Mouse (Mus musculus): ENCODE results near the gene Mageb3.
"Not testable (repeated sequence)": the region's sequence is repeated elsewhere in the genome, so short reads cannot be mapped to it uniquely, and the experiment has no call there.

The Mageb3 gene

GRCm38 (mm10) chr2:121955765-121956223 lies at the start of gene Mageb3, which contains the start of gene Ctdspl2:
Gene Mageb3, minus strand, starts transcription at chr2:121956092.
Gene Ctdspl2, plus strand, starts transcription at chr2:121956001.
- peak; percentile 90 to 91 for DNase-seq (ENCODE audit: low spot score in 2 of 2)

- no peak for DNase-seq (ENCODE audit: low spot score in 2 of 2)
Measured at GRCm38 (mm10) chr2:121995738-121996137, 39.8 kb upstream of the Mageb3 start.

DNA sequence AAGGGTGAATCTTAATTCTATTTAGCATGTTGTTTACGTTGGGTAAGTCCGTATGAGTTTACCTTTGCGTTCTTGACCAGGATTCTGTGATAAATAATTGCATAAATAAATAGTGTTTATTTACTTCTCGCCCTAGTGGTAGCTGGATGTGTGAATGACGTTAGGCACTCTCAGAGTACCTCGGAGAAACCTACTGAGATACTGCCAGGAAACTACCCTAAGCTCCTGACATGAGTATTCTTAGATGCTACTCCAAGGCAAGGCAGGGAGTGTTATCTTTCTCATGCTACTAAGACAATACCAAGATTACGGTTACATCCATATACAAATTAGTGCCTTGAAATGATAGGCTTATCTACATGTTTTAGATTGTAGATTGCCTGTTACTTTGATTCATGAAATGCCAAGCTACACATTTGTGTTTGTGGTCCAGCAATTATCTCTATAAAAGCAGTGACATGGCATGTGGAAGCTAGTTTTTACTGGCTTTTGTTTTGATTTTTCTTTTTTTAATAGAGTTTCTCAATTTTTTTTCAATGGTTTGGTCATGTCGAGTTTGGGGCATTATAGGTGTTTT lies 1.4 kb upstream of the Mageb3 start:
- DNase-seq (ENCODE audit: low spot score in 2 of 2) = no peak

DNA sequence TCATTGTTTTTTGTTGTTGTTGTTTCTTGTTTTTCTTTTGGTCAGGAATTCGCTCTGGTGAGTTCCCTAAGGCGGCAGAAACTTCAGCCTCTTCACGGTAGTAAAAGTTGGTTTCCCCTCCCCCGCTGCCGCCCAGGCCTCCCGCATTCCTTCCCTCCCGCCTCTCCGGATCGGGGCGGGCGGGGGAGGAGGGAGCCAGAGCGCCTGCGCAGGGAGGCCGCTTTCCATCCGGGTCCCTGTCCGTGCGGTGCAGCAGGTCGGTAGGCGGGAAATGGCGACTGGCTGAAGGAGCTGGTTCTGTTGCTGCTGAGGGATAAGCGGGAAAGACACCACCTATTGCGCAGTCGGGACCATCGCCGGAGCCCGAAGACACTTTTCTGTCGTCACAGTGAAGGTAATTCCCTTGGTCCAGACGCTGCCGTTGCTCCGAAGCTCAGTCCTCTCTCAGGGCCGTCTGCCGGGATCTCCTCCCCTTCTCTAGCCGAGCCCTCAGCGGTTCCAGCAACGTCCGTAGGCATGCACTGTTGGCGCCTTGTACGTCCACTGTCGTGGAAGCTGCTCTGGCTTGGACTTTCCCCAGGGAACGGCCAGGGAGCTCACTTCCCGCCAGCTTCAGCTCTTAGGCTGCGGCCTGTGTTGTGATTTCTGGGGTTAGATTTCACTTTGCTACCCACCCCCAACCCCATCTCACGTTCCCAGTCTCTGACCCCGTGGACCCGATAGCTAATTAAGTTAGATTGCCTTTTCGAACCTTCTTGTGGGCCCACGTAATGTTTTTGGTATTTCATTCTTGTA lies 529 bp upstream of the Mageb3 start:
- peak; percentile 90 to 91 for DNase-seq (ENCODE audit: low spot score in 2 of 2)

DNA sequence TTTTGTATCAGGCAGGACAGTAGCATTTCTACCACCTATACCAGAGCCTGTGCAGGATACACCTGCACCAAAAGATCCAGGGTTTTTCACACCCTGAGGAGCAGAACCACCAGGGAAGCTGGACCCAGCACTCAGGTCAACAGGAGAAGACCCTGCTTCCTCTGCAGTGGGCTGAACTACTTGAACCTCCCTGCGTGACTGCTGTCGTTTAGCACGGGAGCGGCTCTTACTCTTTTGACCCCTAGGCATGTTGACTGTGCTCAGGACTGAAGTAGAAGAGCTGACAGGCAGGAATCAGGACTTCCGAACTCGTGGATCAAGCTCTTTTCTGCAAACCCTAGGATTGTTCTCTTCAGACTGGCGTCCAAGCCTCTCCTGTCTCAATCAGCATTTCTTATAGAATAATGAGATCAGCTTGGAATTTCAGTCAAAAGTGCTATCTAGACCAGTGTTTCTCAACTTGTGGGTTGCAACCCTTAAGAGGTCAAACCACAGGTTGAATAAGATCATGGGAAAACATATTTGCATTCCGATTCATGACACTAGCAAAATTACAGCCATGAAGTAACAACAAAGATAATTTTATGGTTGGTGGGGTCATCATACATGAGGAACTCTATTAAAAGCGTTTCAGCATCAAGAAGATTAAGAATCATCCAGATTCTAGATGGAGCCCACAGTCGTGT lies 778 bp downstream of the Mageb3 start:
- DNase-seq (ENCODE audit: low spot score in 2 of 2) = no peak

DNA sequence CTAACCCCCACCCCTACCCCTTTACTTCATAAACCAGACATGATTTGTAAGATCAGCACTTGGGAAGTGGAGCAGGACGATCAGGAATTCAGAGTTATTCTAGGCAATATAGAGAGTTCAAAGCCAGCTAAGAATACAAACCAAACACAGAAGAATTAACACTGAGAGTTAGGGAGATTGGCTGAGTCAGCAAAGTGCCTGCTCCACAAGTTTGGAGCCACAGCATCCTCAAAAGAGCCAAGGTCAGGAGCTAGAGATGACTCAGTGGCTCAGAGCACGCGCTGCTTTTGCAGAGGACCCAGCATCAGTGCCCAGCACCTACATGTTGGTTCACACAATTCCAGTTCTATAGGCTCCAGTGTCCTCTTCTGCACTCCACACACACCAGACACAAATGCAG lies 12.5 kb downstream of the Mageb3 start:
- no peak for DNase-seq (ENCODE audit: low spot score in 2 of 2)

GRCm38 (mm10) chr2:121937624-121938023 lies 18.3 kb downstream of the Mageb3 start:
- not testable (repeated sequence) for DNase-seq (ENCODE audit: low spot score in 2 of 2)

- no peak for DNase-seq (ENCODE audit: low spot score in 2 of 2)
Measured at GRCm38 (mm10) chr2:121916047-121916970, 39.6 kb downstream of the Mageb3 start.

DNA sequence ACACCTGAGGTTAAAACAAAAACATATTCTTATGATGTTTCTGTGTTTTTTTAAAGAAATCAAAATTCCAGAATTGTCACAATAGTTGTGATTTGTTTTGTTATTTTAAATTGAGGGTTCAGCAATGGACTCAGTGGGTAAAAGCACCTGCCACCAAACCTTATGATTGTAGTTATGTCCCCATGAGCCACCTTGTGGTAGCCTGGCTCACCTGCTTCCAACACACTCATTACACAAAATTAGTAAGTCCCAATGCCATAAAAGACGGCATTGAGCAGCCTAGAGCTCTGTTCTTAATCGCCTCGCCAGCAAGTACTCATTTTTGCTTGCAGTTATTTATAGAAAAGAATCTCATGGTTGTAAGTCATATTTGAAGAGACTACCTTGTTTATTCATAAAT lies 45.9 kb downstream of the Mageb3 start:
- no peak for DNase-seq (ENCODE audit: low spot score in 2 of 2)
